Mouse (Mus musculus): ENCODE results near the gene Traf7. TPM values are rescaled to one million over a fixed set of nuclear protein-coding genes. Genes with fewer than 3 reads are reported as not detected.

Traf7 gene
- total RNA-seq, 2 experiments from 2014 or later = 93.6 to 96.0 TPM

Other genes starting within 250 kb of the Traf7 start
- gene Abca17, start 176.9 kb downstream of the Traf7 start, total RNA-seq (2021) = 1 to 10 TPM; 1.3 to 1.8 TPM
- gene Abca3, start 176.0 kb downstream of the Traf7 start, total RNA-seq (2021) = 100 to 1,000 TPM; 102 to 104 TPM
- gene Rnps1, start 113.4 kb downstream of the Traf7 start, total RNA-seq (2021) = 100 to 1,000 TPM; 133 to 141 TPM
- 10 to 100 TPM; 25.4 to 28.0 TPM for gene Eci1, start 101.3 kb downstream of the Traf7 start, total RNA-seq (2021)
- gene Dnase1l2, start 84.8 kb downstream of the Traf7 start, total RNA-seq (2021) = 1 to 10 TPM; 5.2 to 8.1 TPM
- 10 to 100 TPM; 27.8 to 32.3 TPM for gene E4f1, start 57.6 kb downstream of the Traf7 start, total RNA-seq (2021)
- 10 to 100 TPM; 71.8 to 73.5 TPM for gene Pgp, start 57.5 kb downstream of the Traf7 start, total RNA-seq (2021)
- gene Bricd5, start 54.1 kb downstream of the Traf7 start, total RNA-seq (2021) = 1 to 10 TPM; 1.0 to 2.1 TPM
- gene Mlst8, start 48.9 kb downstream of the Traf7 start, total RNA-seq (2021) = 10 to 100 TPM; 30.7 to 32.1 TPM
- 100 to 1,000 TPM; 155 to 161 TPM for gene Caskin1, start 39.3 kb downstream of the Traf7 start, total RNA-seq (2021)
- 10 to 100 TPM; 60.1 to 69.3 TPM for gene Rab26, start 6.3 kb upstream of the Traf7 start, total RNA-seq (2021)
- 10 to 100 TPM; 71.1 to 85.9 TPM for gene Pkd1, start 21.9 kb upstream of the Traf7 start, total RNA-seq (2021)
- gene Tsc2, start 104.7 kb upstream of the Traf7 start, total RNA-seq (2021) = 100 to 1,000 TPM; 160 to 162 TPM
- gene Nthl1, start 104.7 kb upstream of the Traf7 start, total RNA-seq (2021) = 1 to 10 TPM; 3.9 to 5.3 TPM
- 10 to 100 TPM; 47.9 to 52.4 TPM for gene Slc9a3r2, start 122.4 kb upstream of the Traf7 start, total RNA-seq (2021)
- gene Npw, start 130.5 kb upstream of the Traf7 start, total RNA-seq (2021) = 1 to 10 TPM; 3.7 to 3.9 TPM
- gene Zfp598, start 141.7 kb upstream of the Traf7 start, total RNA-seq (2021) = 10 to 100 TPM; 36.5 to 40.7 TPM
- gene Syngr3, start 162.0 kb upstream of the Traf7 start, total RNA-seq (2021) = 100 to 1,000 TPM; 197 to 204 TPM
- 10 to 100 TPM; 18.5 to 19.8 TPM for gene Gfer, start 168.2 kb upstream of the Traf7 start, total RNA-seq (2021)
- 1 to 10 TPM; 2.7 to 4.4 TPM for gene Noxo1, start 168.3 kb upstream of the Traf7 start, total RNA-seq (2021)
- gene Tbl3, start 179.7 kb upstream of the Traf7 start, total RNA-seq (2021) = 10 to 100 TPM; 28.5 to 29.1 TPM
- not detected for gene Rnf151, start 190.1 kb upstream of the Traf7 start, total RNA-seq (2021)
- 100 to 1,000 TPM; 494 to 506 TPM for gene Rps2, start 190.2 kb upstream of the Traf7 start, total RNA-seq (2021)
- gene Ndufb10, start 196.5 kb upstream of the Traf7 start, total RNA-seq (2021) = 100 to 1,000 TPM; 186 to 200 TPM
- 1 to 10 TPM in 1 of 2 experiments, under 1 TPM in 1; 0.79 to 1.0 TPM for gene Rpl3l, start 199.9 kb upstream of the Traf7 start, total RNA-seq (2021)
- gene Msrb1, start 208.7 kb upstream of the Traf7 start, total RNA-seq (2021) = 10 to 100 TPM; 44.4 to 51.2 TPM
- not detected for gene Hs3st6, start 225.1 kb upstream of the Traf7 start, total RNA-seq (2021)

Measured in layer of hippocampus, postnatal 14 days (tissue).